Mouse (Mus musculus): ENCODE data around the gene Sbno2. TPM values are rescaled to one million over a fixed set of nuclear protein-coding genes. Genes with fewer than 3 reads are reported as not detected.

The Sbno2 gene
- total RNA-seq, 2 experiments from 2014 or later, result 14.5 to 22.0 TPM

GRCm38 (mm10) chr10:80142530-80142925 is 37.2 kb upstream of the Sbno2 start:
- no peak for DNase-seq (ENCODE audit: extremely low spot score in 1 of 2, low spot score in 1 of 2)

GRCm38 (mm10) chr10:80141786-80142529 is 36.6 kb upstream of the Sbno2 start:
- peak in 1 of 2 experiments; percentile 82 for DNase-seq (ENCODE audit: extremely low spot score in 1 of 2, low spot score in 1 of 2)

GRCm38 (mm10) chr10:80141243-80141642 is 35.9 kb upstream of the Sbno2 start:
- DNase-seq (ENCODE audit: extremely low spot score in 1 of 2, low spot score in 1 of 2), result peak; percentile 86 to 93

GRCm38 (mm10) chr10:80140666-80141035 is 35.3 kb upstream of the Sbno2 start, which contains the start of gene Cbarp:
Gene Cbarp (minus strand): TSS chr10:80140835.
- DNase-seq (ENCODE audit: extremely low spot score in 1 of 2, low spot score in 1 of 2), result no peak

- DNase-seq (ENCODE audit: extremely low spot score in 1 of 2, low spot score in 1 of 2), result no peak
Measured at GRCm38 (mm10) chr10:80139975-80140665, 34.7 kb upstream of the Sbno2 start.

GRCm38 (mm10) chr10:80139439-80139775 is 34.0 kb upstream of the Sbno2 start:
- peak in 1 of 2 experiments; percentile 40 for DNase-seq (ENCODE audit: extremely low spot score in 1 of 2, low spot score in 1 of 2)

GRCm38 (mm10) chr10:80138553-80139438 is 33.4 kb upstream of the Sbno2 start, which contains the start of gene Atp5d:
Gene Atp5d (plus strand): TSS chr10:80138632.
- peak in 1 of 2 experiments; percentile 64 for DNase-seq (ENCODE audit: extremely low spot score in 1 of 2, low spot score in 1 of 2)

- peak in 1 of 2 experiments; percentile 31 for DNase-seq (ENCODE audit: extremely low spot score in 1 of 2, low spot score in 1 of 2)
Measured at GRCm38 (mm10) chr10:80137626-80138552, 32.5 kb upstream of the Sbno2 start.

GRCm38 (mm10) chr10:80136952-80137625 is 31.7 kb upstream of the Sbno2 start:
- DNase-seq (ENCODE audit: extremely low spot score in 1 of 2, low spot score in 1 of 2), result no peak

- DNase-seq (ENCODE audit: extremely low spot score in 1 of 2, low spot score in 1 of 2), result no peak
Measured at GRCm38 (mm10) chr10:80136179-80136951, 31.0 kb upstream of the Sbno2 start.

- no peak for DNase-seq (ENCODE audit: extremely low spot score in 1 of 2, low spot score in 1 of 2)
Measured at GRCm38 (mm10) chr10:80135641-80136040, 30.3 kb upstream of the Sbno2 start.

- no peak for DNase-seq (ENCODE audit: extremely low spot score in 1 of 2, low spot score in 1 of 2)
Measured at GRCm38 (mm10) chr10:80135161-80135560, 29.8 kb upstream of the Sbno2 start.

- no peak for DNase-seq (ENCODE audit: extremely low spot score in 1 of 2, low spot score in 1 of 2)
Measured at GRCm38 (mm10) chr10:80134421-80134820, 29.1 kb upstream of the Sbno2 start.

- DNase-seq (ENCODE audit: extremely low spot score in 1 of 2, low spot score in 1 of 2), result no peak
Measured at GRCm38 (mm10) chr10:80133226-80133849, 28.0 kb upstream of the Sbno2 start.

GRCm38 (mm10) chr10:80131952-80132350 is 26.6 kb upstream of the Sbno2 start:
- no peak for DNase-seq (ENCODE audit: extremely low spot score in 1 of 2, low spot score in 1 of 2)

- peak in 1 of 2 experiments; percentile 64 for DNase-seq (ENCODE audit: extremely low spot score in 1 of 2, low spot score in 1 of 2)
Measured at GRCm38 (mm10) chr10:80131316-80131951, 26.1 kb upstream of the Sbno2 start.

GRCm38 (mm10) chr10:80130403-80131031 is 25.1 kb upstream of the Sbno2 start:
- peak in 1 of 2 experiments; percentile 22 for DNase-seq (ENCODE audit: extremely low spot score in 1 of 2, low spot score in 1 of 2)

Data from layer of hippocampus, postnatal 25 days (tissue).